Mouse (Mus musculus): ENCODE results near the gene Igdcc3. TPM values are rescaled to one million over a fixed set of nuclear protein-coding genes. Genes with fewer than 3 reads are reported as not detected.

Gene Igdcc3
- total RNA-seq, 2 experiments from 2014 or later, result 0.17 to 0.18 TPM

- H3K27ac ChIP-seq, result no peak overlapping the region
- no peak for TF ChIP-seq CTCF (IDR thresholded peaks at IDR 0.05)
- no peak overlapping the region for H3K4me3 ChIP-seq
- DNase-seq, result no peak
- intact Hi-C loops (cut with DNase I), result loop anchor here (10.0 kb wide), 1 partner anchor 211 kb away; the partner anchor contains the start of gene Mtfmt
Observed at GRCm38 (mm10) chr9:65223927-65224326, 82.9 kb downstream of the Igdcc3 start.

GRCm38 (mm10) chr9:65225795-65226194 is 84.8 kb downstream of the Igdcc3 start:
- Histone ChIP-seq H3K27ac (no peak overlapping the region), H3K4me3 (no peak overlapping the region)
- peak; percentile 48 for DNase-seq
- peak; percentile 77 for TF ChIP-seq CTCF (IDR thresholded peaks at IDR 0.05)
- intact Hi-C loops (cut with DNase I), result loop anchor here (1.0 to 10.0 kb wide), 2 partner anchors 58 to 209 kb away; partner anchors contain the start of gene Mtfmt

GRCm38 (mm10) chr9:65230250-65230649 is 89.3 kb downstream of the Igdcc3 start:
- H3K4me3 ChIP-seq, result no peak overlapping the region
- TF ChIP-seq CTCF (IDR thresholded peaks at IDR 0.05), result peak; percentile 14; the same call in 1 of the 2 replicates
- DNase-seq, result no peak
- intact Hi-C loops (cut with DNase I), result no loop called here
- no peak overlapping the region for H3K27ac ChIP-seq

- Histone ChIP-seq H3K27ac (no peak overlapping the region), H3K4me3 (no peak overlapping the region)
- intact Hi-C loops (cut with DNase I), result no loop called here
- DNase-seq, result peak; percentile 46
- no peak for TF ChIP-seq CTCF (IDR thresholded peaks at IDR 0.05)
Observed at GRCm38 (mm10) chr9:65231284-65231683, 90.3 kb downstream of the Igdcc3 start.

GRCm38 (mm10) chr9:65233243-65233985 is 92.4 kb downstream of the Igdcc3 start:
- intact Hi-C loops (cut with DNase I), result no loop called here
- Histone ChIP-seq H3K27ac (no peak overlapping the region), H3K4me3 (no peak overlapping the region)
- TF ChIP-seq CTCF (IDR thresholded peaks at IDR 0.05), result no peak
- no peak for DNase-seq

- H3K4me3 ChIP-seq, result no peak overlapping the region
- intact Hi-C loops (cut with DNase I), result no loop called here
- no peak overlapping the region for H3K27ac ChIP-seq
- DNase-seq, result no peak
- no peak for TF ChIP-seq CTCF (IDR thresholded peaks at IDR 0.05)
Observed at GRCm38 (mm10) chr9:65234734-65235133, 93.7 kb downstream of the Igdcc3 start.

Other genes starting within 250 kb of the Igdcc3 start
- not detected for gene Slc24a1, start 189.6 kb upstream of the Igdcc3 start, total RNA-seq (2021)
- 10 to 100 TPM; 16.9 to 17.5 TPM for gene Ints14, start 180.3 kb upstream of the Igdcc3 start, total RNA-seq (2021)
- gene Hacd3, start 119.5 kb upstream of the Igdcc3 start, total RNA-seq (2021), result 10 to 100 TPM in 1 of 2 experiments, 1 to 10 TPM in 1; 9.0 to 10.8 TPM
- gene Dpp8, start 108.8 kb upstream of the Igdcc3 start, total RNA-seq (2021), result 100 to 1,000 TPM in 1 of 2 experiments, 10 to 100 TPM in 1; 95.9 to 112 TPM
- 10 to 100 TPM; 22.1 to 34.4 TPM for gene Igdcc4, start 39.7 kb upstream of the Igdcc3 start, total RNA-seq (2021)
- 1 to 10 TPM; 3.6 to 3.9 TPM for gene Parp16, start 54.2 kb downstream of the Igdcc3 start, total RNA-seq (2021)
- gene Cilp, start 124.0 kb downstream of the Igdcc3 start, total RNA-seq (2021), result 10 to 100 TPM; 13.0 to 35.4 TPM
- gene Clpx, start 153.1 kb downstream of the Igdcc3 start, total RNA-seq (2021), result 10 to 100 TPM; 54.0 to 72.6 TPM
- 10 to 100 TPM; 10.1 to 19.5 TPM for gene Pdcd7, start 204.9 kb downstream of the Igdcc3 start, total RNA-seq (2021)
- 1 to 10 TPM in 1 of 2 experiments, under 1 TPM in 1; 0.43 to 1.1 TPM for gene Ubap1l, start 219.9 kb downstream of the Igdcc3 start, total RNA-seq (2021)